Mouse (Mus musculus) macrophage (primary cell): ENCODE data around the gene Ppl. TPM values are rescaled to one million over a fixed set of nuclear protein-coding genes. Genes with fewer than 3 reads are reported as not detected.

Source experiments
- H3K27ac ChIP-seq: fragments of 350-480 bp; formaldehyde crosslinking; 2 replicates; pipeline ENCODE4 v1.9.0; 2021
- H3K36me3 ChIP-seq: fragments of 350-480 bp; formaldehyde crosslinking; 2 replicates; pipeline ENCODE4 v1.9.0; 2021; ENCODE audit errors: inconsistent target
- H3K4me3 ChIP-seq: fragments of 350-480 bp; formaldehyde crosslinking; 2 replicates; pipeline ENCODE4 v1.9.0; 2021; ENCODE audit errors: inconsistent target
- H3K79me2 ChIP-seq: fragments of 350-480 bp; formaldehyde crosslinking; 2 replicates; pipeline ENCODE4 v1.9.0; 2021; ENCODE audit errors: inconsistent target
- WGBS: methylation state at CpG from one replicate; pipeline ENCODE4 v1.1.7; 2026; ENCODE audit warnings: inconsistent platforms; ENCODE audit not compliant: missing documents; 5-methylcytosine and 5-hydroxymethylcytosine counted together
- polyA plus RNA-seq: library from polyadenylated mRNA; stranded (reverse); fragments of 250-400 nt; gene quantifications from 3 replicates; pipeline ENCODE4 v1.2.4, GENCODE M21; 2018; ENCODE audit warnings: inconsistent platforms
- total RNA-seq, 78 experiments: library from RNA; depleted of rRNA; stranded (reverse); fragments of 250-400 nt; gene quantifications; 1 replicate in 9 of 78; 2 replicates in 24 of 78; 3 replicates in 43 of 78; 4 replicates in 2 of 78; pipeline ENCODE4 v1.2.4; 2018; ENCODE audit warnings: inconsistent platforms in 56 of 78

Ppl gene
- total RNA-seq (2018; cell fraction: chromatin; rRNA removed): under 1 TPM in 1 of 26 experiments, not detected in 25; 0.25 TPM
- not detected for total RNA-seq (2018; cell fraction: cytosol; rRNA removed)
- total RNA-seq (2018; cell fraction: nucleus; rRNA removed): not detected
- polyA plus RNA-seq: not detected in 3 replicates

- Histone ChIP-seq H3K4me3 (no peak within 1 kb of the TSS), H3K36me3 (no peaks in the 10 kb centered on the region), H3K79me2 (no peaks in the 10 kb centered on the region), H3K27ac (no peak within 1 kb of the TSS)
- 2% methylated on average over 39 of the region's 39 CpGs for whole genome bisulfite sequencing
Observed at GRCm38 (mm10) chr16:5132401-5132801, at the start of gene Ppl. Gene Ppl (minus strand): TSS chr16:5132421.

- Histone ChIP-seq H3K36me3 (no peaks in the 10 kb centered on the region), H3K4me3 (no peak overlapping the region), H3K27ac (no peak overlapping the region), H3K79me2 (no peaks in the 10 kb centered on the region)
- WGBS: 87% methylated on average over 6 of the region's 6 CpGs
Observed at GRCm38 (mm10) chr16:5172636-5173035, 40.4 kb upstream of the Ppl start.

- WGBS: 66% methylated on average over 5 of the region's 5 CpGs
- no peaks in the 10 kb centered on the region for H3K36me3 ChIP-seq
- no peak overlapping the region for H3K4me3 ChIP-seq
- H3K79me2 ChIP-seq: no peaks in the 10 kb centered on the region
- no peak overlapping the region for H3K27ac ChIP-seq
Observed at GRCm38 (mm10) chr16:5168829-5169228, 36.6 kb upstream of the Ppl start.

- H3K36me3 ChIP-seq: no peaks in the 10 kb centered on the region
- 100% methylated on average over 2 of the region's 2 CpGs for WGBS
- H3K4me3 ChIP-seq: no peak overlapping the region
Observed at GRCm38 (mm10) chr16:5168038-5168437, 35.8 kb upstream of the Ppl start.

GRCm38 (mm10) chr16:5164327-5164726 lies 32.1 kb upstream of the Ppl start:
- no peaks in the 10 kb centered on the region for H3K79me2 ChIP-seq
- 19% methylated on average over 5 of the region's 6 CpGs for WGBS
- H3K4me3 ChIP-seq: no peak overlapping the region

More at GRCm38 (mm10) chr16:5168038-5168437, 35.8 kb upstream of the Ppl start:
- H3K27ac ChIP-seq: no peak overlapping the region
- H3K79me2 ChIP-seq: no peaks in the 10 kb centered on the region

GRCm38 (mm10) chr16:5159248-5159647 lies 27.0 kb upstream of the Ppl start:
- no peaks in the 10 kb centered on the region for H3K79me2 ChIP-seq
- H3K4me3 ChIP-seq: no peak overlapping the region
- no peak overlapping the region for H3K27ac ChIP-seq
- no peaks in the 10 kb centered on the region for H3K36me3 ChIP-seq
- WGBS: 87% methylated on average over 8 of the region's 8 CpGs

More at GRCm38 (mm10) chr16:5164327-5164726, 32.1 kb upstream of the Ppl start:
- no peaks in the 10 kb centered on the region for H3K36me3 ChIP-seq
- H3K27ac ChIP-seq: no peak overlapping the region

GRCm38 (mm10) chr16:5157113-5157512 lies 24.9 kb upstream of the Ppl start:
- no peak overlapping the region for H3K4me3 ChIP-seq
- H3K36me3 ChIP-seq: no peaks in the 10 kb centered on the region
- WGBS: 70% methylated on average over 3 of the region's 3 CpGs
- H3K79me2 ChIP-seq: no peaks in the 10 kb centered on the region
- no peak overlapping the region for H3K27ac ChIP-seq

GRCm38 (mm10) chr16:5156495-5156894 lies 24.3 kb upstream of the Ppl start:
- no peaks in the 10 kb centered on the region for H3K36me3 ChIP-seq
- WGBS: 80% methylated on average over 2 of the region's 2 CpGs
- H3K27ac ChIP-seq: no peak overlapping the region

GRCm38 (mm10) chr16:5155014-5155413 lies 22.8 kb upstream of the Ppl start:
- 66% methylated on average over 3 of the region's 3 CpGs for WGBS
- Histone ChIP-seq H3K79me2 (no peaks in the 10 kb centered on the region), H3K36me3 (no peaks in the 10 kb centered on the region), H3K27ac (no peak overlapping the region), H3K4me3 (no peak overlapping the region)

More at GRCm38 (mm10) chr16:5156495-5156894, 24.3 kb upstream of the Ppl start:
- Histone ChIP-seq H3K4me3 (no peak overlapping the region), H3K79me2 (no peaks in the 10 kb centered on the region)

GRCm38 (mm10) chr16:5153299-5154026 lies 21.2 kb upstream of the Ppl start:
- no peak overlapping the region for H3K27ac ChIP-seq
- 78% methylated on average over 6 of the region's 6 CpGs for WGBS
- no peaks in the 10 kb centered on the region for H3K36me3 ChIP-seq
- no peak overlapping the region for H3K4me3 ChIP-seq
- H3K79me2 ChIP-seq: no peaks in the 10 kb centered on the region

- Histone ChIP-seq H3K79me2 (no peaks in the 10 kb centered on the region), H3K36me3 (no peaks in the 10 kb centered on the region), H3K4me3 (no peak overlapping the region), H3K27ac (no peak overlapping the region)
- 85% methylated on average over 9 of the region's 10 CpGs for WGBS
Observed at GRCm38 (mm10) chr16:5150544-5150943, 18.3 kb upstream of the Ppl start.

- Histone ChIP-seq H3K79me2 (no peaks in the 10 kb centered on the region), H3K36me3 (no peaks in the 10 kb centered on the region), H3K4me3 (no peak within 1 kb of the TSS), H3K27ac (no peak within 1 kb of the TSS)
- WGBS: 21% methylated on average over 13 of the region's 13 CpGs
Observed at GRCm38 (mm10) chr16:5147037-5147385, 14.8 kb upstream of the Ppl start, which contains the start of gene Sec14l5. Gene Sec14l5 (plus strand): TSS chr16:5147109.

- Histone ChIP-seq H3K27ac (no peak overlapping the region), H3K36me3 (no peaks in the 10 kb centered on the region), H3K79me2 (no peaks in the 10 kb centered on the region), H3K4me3 (no peak overlapping the region)
- WGBS: 2% methylated on average over 25 of the region's 26 CpGs
Observed at GRCm38 (mm10) chr16:5146367-5147036, 14.3 kb upstream of the Ppl start.

GRCm38 (mm10) chr16:5145570-5145969 lies 13.3 kb upstream of the Ppl start:
- Histone ChIP-seq H3K79me2 (no peaks in the 10 kb centered on the region), H3K27ac (no peak overlapping the region), H3K36me3 (no peaks in the 10 kb centered on the region), H3K4me3 (no peak overlapping the region)
- under 1% methylated on average over 7 of the region's 7 CpGs for WGBS

GRCm38 (mm10) chr16:5139741-5140140 lies 7.5 kb upstream of the Ppl start:
- H3K36me3 ChIP-seq: no peaks in the 10 kb centered on the region
- H3K27ac ChIP-seq: no peak overlapping the region
- no peak overlapping the region for H3K4me3 ChIP-seq
- no peaks in the 10 kb centered on the region for H3K79me2 ChIP-seq
- WGBS: 83% methylated on average over 4 of the region's 4 CpGs
